In the genomic region with DNA sequence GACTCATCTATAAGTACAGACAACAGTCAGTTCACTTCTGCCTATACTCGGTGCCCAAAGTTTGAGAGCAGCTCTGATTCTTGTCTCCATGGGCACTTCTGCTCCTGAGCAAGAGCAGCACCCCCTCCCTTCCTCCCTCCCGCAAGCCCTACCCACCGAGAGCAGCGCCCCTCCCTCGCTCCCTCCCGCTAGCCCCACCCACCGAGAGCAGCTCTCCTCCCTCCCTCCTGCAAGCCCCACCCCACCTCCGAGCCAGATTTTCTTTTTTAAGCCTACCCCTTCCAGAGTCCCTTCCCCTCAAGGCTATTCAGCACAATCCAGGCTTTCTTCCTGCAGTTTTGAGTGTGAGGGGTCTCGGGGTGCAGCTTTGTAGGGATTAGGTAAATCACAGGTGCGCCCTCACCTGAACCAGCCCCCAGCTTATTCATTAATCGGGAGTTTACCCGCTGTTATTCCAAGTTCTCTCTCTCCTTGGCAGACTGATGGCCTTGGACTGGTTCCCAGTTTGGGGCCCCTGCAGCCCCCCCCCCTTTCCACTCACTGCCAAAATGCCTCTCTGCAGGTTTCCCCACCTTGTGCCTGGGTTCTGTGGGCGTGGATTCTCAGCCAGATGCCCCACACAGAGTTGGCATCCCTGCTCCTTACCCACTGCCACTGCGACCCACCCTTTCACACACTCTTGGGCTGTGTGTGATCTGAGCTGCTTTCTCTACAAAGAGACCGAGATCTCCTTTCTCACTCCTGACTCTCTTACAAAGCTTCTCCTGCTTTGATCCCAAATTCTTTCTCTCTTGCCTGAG, we compare ENCODE assay signal across 9 mouse cellular contexts.
DNase-seq lines count a peak whose midpoint lies in the region; ATAC-seq lines count a peak whose summit lies in the region.
"Had no signal": no experiment of that assay in that cellular context is flagged by ENCODE, and none has a peak within 500 bp of the region (broad histone marks: within the 10 kb centered on the region; RNA-seq: fewer than 3 reads in every experiment).

No protein-coding gene starts in this region.

- peak overlapping the region; percentile 85 for H3K27ac ChIP-seq in kidney, embryonic 15.5 days
- H3K27ac ChIP-seq: macrophage had no signal

- peak; percentile 78 for ATAC-seq in kidney, embryonic 15.5 days (replicated peaks; ENCODE audit: low FRiP score)

- H3K4me1 ChIP-seq in kidney, embryonic 15.5 days, result peaks cover 48% of the 10 kb centered on the region

- no peaks in the 10 kb centered on the region for H3K27me3 ChIP-seq in kidney, embryonic 15.5 days

- DNase-seq in gastrocnemius, postnatal 10 days, result peak; percentile 32
- no peak for DNase-seq in gastrocnemius, adult 8-10 months (ENCODE audit: low spot score in 2 of 2)
- peak; percentile 84 for DNase-seq in adrenal gland, postnatal 14 days
- DNase-seq in gastrocnemius, postnatal 25 days, result peak; percentile 52
- peak; percentile 83 for DNase-seq in lung, postnatal 10 days
- DNase-seq in retina, postnatal 1 day, result peak; percentile 89
- no peak for DNase-seq in spleen, postnatal 14 days (ENCODE audit: low spot score in 2 of 2)

- H3K4me2 ChIP-seq in kidney, embryonic 15.5 days, result peak overlapping the region; percentile 62

- no peaks in the 10 kb centered on the region for H3K36me3 ChIP-seq in kidney, embryonic 15.5 days

- no peaks in the 10 kb centered on the region for H3K9me3 ChIP-seq in kidney, embryonic 15.5 days (replicated peaks)

- 5% methylated on average over 15 of the region's 15 CpGs for WGBS in kidney, embryonic 15.5 days

- peak overlapping the region; percentile 36 for H3K4me3 ChIP-seq in kidney, embryonic 15.5 days (replicated peaks)

- peak overlapping the region; percentile 44; the same call in 1 of the 2 replicates for H3K9ac ChIP-seq in kidney, embryonic 15.5 days

Comparison
In these comparisons a context has a peak if more than half of its experiments do, and no peak if none do; other contexts are left out.
1. DNase-seq: peak in gastrocnemius, postnatal 10 days (single experiment), adrenal gland, postnatal 14 days (single experiment), gastrocnemius, postnatal 25 days (single experiment), lung, postnatal 10 days (single experiment) and retina, postnatal 1 day (single experiment); none in gastrocnemius, adult 8-10 months (0 of 2) and spleen, postnatal 14 days (0 of 2).